Mouse (Mus musculus) embryo, embryonic 9.5 days (tissue): Measurements from ENCODE around the gene Fuom.

Experiments used
- DNase-seq: peaks from one replicate; pipeline ENCODE4 v3.0.0-alpha.2; 2017; ENCODE audit errors: extremely low spot score

The Fuom gene

DNA sequence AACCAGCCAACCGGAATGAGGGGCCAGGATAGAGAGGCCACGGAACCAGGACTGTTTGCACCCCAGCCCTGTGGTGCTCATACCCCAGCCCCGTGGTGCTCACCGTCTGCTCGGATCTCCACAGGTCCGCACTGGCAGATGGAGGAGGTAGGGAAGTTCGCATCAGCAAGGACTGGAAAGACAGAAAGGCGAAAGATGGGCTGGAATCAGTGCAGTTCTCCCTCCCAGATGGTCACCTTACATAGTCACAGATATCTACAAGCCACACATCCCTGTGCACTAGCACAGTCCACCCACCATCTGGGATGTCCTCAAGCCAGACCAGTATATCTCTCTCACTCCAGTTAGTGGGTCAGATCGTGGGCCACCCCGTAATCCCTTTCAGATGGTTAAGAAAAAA lies 743 bp downstream of the Fuom start:
- no peak for DNase-seq

- no peak for DNase-seq
Measured at GRCm38 (mm10) chr7:140098466-140098865, 3.8 kb downstream of the Fuom start.

GRCm38 (mm10) chr7:140096055-140096454 lies 6.2 kb downstream of the Fuom start:
- no peak for DNase-seq

- no peak for DNase-seq
Measured at GRCm38 (mm10) chr7:140095556-140095955, 6.7 kb downstream of the Fuom start.

GRCm38 (mm10) chr7:140094954-140095353 lies 7.3 kb downstream of the Fuom start:
- no peak for DNase-seq

DNA sequence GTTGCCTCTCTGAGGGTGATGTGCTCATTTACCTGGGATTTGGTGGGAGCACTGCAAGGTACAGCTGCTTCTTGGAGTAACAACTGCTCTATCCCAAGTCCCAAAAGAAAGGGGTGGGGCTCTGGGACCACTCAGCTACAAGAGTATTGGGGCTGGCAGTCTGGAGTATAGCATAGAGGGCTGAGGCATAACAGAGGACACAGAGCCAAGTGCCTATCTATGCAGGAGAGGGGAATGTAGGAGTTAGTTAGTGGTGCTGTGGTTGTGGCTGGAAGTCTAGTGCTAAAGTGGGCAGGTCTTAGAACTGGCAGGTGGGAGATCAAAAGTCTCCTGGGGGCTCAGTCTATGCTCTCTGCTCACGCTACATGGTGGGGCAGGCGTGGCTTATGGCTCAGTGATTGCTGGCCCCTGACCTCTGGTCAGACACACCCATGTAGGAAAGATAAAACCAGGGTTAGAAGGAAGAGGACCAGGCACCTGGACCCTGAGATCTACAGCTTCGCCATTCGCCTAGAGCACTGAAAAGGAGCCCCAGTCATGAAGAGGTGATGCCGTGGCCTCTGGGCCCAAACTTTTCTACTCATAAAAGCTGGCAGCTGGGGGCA lies 9.2 kb downstream of the Fuom start, which contains the start of gene Prap1:
TSS of gene Prap1 (plus strand) at position 472 of the 605 bp plus-strand sequence.
- DNase-seq, result no peak

DNA sequence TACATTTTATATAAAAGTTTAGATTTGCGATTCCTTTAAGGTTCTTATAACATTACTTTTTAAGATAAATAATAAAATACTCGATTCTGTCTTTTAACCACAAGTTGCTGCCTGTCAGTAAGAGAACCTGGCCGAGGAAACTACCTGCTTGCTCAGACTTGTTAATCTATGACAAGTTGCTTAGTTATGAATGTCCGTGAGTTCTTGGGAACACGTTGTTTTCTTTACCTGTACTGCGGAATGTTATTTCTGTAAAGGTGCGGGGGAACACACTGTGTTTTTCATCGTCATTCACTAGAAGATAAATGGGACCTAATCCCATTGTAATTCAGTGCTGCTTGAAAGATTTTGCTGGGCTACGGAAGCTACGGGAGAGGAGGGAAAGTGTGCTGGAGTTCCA lies 11.6 kb downstream of the Fuom start:
- DNase-seq, result no peak

GRCm38 (mm10) chr7:140082242-140082678 lies 20.0 kb downstream of the Fuom start, which contains the start of gene Caly:
Gene Caly, minus strand, starts transcription at chr7:140082548.
- DNase-seq, result peak; percentile 64

- no peak for DNase-seq
Measured at GRCm38 (mm10) chr7:140081408-140082241, 20.6 kb downstream of the Fuom start.

GRCm38 (mm10) chr7:140080503-140081156 lies 21.6 kb downstream of the Fuom start:
- peak; percentile 81 for DNase-seq

- DNase-seq, result peak; percentile 72
Measured at GRCm38 (mm10) chr7:140078711-140079110, 23.5 kb downstream of the Fuom start.

DNA sequence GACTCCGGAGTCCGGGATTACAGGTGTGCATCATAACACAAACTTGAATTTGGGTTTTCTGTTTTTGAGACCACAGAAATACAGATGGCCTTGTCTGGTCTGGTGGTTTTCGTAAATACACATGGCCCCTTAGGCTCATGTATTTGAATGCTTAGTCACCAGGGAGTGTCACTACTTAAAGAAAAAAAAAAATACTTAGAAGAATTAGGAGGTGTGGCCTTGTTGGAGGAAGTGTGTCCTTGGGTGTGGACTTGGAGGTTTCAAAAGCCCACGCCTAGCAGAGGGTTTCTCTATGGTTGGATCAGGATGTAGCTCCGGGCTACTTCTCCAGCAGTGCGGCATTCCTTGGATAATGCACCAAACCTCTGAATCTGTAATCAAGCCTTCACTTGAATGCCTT lies 24.5 kb downstream of the Fuom start:
- no peak for DNase-seq

DNA sequence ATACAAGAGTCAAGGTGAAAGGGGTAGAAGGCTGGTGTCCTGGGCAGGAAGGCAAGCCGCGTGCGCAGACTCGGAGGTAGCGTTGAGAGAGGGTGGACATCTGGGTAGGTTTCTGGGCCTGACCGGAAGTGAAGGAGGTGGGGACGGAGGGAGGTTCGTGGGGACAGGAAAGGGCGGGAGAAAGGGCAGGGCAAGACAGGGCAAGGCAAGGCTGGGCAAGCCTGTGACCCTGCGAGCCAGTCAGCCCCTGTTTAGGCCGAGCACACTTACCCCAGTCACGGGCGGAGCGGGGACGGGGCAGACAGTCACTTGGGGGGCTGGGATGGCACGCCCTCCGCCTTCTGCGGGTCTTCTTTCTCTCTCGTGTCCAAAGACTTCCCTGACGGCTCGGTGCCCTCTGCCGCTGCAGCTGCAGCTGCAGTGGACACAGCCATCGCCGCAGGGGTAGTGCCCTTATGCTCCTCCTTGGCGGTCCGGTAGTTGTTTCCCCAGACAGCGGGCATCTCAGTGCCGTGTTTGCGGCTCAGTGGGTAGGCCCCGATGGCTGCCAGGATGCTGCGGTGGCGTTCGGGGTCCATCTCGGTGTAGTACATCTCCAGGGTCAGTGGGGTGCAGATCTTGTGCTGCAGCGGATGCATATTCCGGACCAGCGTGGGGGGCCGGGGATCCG lies 32.1 kb downstream of the Fuom start:
- peak; percentile 58 for DNase-seq

GRCm38 (mm10) chr7:140067397-140067796 lies 34.8 kb downstream of the Fuom start:
- DNase-seq, result no peak

DNA sequence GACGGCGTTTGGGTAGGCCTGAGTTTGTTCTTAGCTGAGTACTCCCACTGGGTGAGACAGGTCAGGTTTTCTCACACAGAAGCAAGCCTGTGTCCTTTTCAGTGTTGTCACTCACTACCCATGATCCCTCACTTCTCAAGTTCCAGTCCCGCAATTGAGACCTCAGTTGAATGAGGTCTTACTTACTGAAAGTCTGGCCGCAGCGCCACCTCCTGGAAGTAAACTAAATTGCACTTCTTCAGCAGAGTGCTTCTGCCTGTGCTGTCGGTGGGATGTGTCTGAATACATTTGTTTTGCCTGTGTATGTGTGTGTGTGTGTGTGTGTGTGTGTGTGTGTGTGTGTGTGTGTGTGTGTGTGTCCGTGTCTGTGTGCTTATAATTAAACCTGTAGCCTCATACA lies 39.1 kb downstream of the Fuom start:
- DNase-seq, result peak; percentile 69

DNA sequence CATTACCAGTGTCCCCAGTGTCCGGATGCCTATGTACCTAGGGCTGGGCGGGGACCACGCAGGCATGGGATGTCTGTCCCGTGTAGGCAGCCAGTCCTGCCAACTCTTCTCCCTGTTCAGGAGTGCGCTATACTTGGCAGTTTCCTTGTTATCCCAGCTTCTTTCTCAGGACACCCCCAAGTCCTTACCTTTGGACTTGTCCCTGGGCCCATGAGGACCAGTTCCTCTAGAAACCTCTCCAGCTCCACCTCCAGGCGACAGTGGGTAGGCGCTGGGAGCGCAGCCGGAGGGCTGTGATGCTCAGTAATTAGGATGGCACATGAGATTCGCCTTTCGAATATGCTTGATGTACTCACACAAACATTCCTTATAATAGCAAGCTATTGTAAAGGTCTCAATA lies 39.9 kb downstream of the Fuom start:
- peak; percentile 46 for DNase-seq

DNA sequence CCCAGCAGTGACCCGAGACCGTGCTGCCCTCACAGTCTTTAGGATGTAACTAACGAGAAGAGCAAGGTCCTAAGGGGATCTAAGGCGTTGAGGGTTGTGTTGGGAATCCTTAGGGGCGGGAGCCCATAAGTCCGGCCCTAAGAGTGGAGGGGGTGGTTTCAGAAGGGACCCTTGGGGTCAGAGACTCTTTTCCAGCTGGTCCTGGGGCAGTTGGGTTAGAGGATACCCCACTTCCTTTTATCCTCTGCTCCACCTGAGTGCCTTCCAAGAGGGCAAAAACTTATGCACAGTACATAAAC lies 40.5 kb downstream of the Fuom start:
- DNase-seq, result no peak

DNA sequence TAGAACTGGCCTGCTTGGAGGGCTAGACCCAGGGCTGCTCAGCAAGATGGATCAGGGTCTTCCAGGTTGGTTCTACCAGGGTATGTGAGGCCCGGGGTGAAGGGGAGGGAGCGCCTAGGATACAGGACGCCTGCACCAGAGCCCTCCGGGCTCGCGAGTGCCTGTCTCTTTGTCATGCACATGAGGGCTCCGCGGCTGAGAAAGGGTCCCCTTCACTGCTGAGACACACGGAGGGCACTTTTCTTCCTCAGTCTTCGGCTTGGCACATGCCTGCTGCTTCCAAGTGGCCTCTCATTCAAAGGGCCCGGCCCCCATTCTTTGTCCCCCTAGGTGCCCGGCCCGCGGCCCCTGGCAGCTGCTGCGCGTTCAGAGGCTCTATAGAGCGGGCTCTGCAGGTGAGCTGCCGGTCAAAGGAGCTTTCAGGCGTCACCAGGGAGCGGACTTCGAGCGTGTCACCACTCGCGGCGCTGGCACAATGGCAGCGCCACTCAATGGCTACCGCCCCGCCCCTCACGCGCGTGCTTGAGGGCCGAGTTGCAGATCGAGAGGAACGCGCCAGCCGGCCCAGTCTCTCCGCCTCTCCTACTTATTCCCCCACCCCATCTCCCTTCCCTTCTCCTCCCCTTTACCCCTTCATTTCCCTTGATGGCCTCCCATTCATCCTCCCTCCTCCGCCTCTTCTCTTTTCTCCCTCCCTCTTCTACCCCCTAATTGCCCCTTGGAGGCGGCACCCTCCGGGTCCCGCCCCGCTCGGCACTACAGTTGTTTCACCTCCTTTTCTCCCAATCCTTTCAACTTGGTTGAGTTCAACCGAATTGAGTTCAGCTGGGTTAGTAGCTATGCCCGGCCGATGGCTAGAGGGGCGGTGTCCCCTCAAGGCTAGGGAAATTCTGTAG lies 41.1 kb downstream of the Fuom start:
- DNase-seq, result peak; percentile 75

DNA sequence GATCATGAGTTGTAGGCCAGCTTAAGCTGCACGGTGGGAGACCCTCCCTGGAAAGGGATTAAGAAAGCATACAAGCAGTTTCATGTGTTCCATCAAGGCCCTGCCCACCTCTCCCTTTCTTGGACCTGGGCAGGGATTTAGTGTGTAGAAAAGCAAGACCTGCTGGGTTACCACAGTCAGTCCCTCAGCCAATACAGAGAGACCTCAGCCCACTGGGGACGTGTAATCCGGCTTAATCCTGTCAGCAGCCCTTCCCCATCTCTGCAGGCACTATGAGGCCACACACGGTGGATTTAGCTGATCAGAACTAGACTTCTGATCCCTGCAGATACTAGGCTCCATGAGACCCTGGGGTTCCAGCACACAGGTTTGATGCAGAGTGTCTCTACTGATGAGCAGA lies 42.6 kb downstream of the Fuom start:
- DNase-seq, result no peak

DNA sequence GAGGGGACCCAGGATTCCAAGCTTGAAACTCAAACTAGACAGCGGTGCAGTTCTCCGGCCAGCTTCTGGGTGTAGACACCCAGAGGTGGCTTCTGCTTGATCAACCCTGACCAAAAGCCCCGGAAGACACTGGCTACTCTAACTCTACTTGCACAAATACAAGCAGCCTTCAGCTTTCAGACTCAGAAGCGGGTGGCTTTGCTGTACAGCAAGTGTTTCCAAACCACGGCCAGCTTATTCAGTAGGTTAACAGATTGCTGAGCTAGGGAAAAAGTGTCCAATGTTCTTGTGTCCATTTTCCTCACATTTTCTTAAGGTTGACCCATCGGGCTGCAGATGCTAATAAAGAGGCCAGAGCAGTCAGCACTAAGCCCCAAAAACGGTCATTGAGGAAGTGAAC lies 43.7 kb downstream of the Fuom start:
- DNase-seq, result no peak
